Mouse (Mus musculus): ENCODE measurements around the gene Olfr572.

The Olfr572 gene

DNA sequence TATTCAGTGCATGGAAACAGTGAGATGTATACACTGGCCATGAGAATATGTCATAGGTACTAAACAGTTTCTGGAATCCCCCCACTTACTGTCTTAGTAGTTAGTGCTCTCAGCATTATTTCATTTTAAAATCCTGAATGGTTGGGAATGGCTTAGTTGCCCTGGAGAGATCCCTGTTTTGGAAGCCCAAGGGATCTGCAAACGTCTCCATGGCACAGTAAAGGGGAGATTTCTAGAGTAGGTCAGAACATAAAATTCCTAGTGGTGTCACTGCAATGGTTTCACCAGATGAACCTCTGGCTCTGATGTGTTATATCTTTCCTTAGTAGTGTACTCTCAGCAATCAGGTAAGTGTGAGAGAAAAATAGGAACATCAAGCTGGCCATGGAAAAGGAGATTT is at the start of gene Olfr572:
Gene Olfr572, plus strand, starts transcription at position 301 of the 400 bp plus-strand sequence.
- no peak for DNase-seq

DNA sequence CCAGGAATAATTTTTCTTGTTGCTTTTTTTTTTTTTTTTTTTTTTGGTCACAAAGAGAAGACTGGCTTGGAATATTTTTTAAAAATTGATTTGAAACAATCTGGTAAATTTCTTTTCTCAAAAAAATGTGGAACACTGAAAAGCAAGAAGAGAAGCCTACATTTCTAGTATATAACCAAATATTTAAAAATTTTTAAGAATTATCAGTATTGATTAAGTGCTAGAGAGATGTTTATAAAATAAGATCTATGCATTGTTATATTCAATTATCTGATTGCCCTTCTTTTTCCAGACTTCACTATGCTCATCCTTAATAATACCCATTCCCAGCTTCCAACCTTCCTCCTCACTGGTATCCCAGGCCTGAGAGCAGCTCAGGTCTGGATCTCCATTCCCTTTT is 47.4 kb upstream of the Olfr572 start, which contains the start of gene Olfr568:
Gene Olfr568, plus strand, starts transcription at position 301 of the 400 bp plus-strand sequence.
- DNase-seq, result no peak

DNA sequence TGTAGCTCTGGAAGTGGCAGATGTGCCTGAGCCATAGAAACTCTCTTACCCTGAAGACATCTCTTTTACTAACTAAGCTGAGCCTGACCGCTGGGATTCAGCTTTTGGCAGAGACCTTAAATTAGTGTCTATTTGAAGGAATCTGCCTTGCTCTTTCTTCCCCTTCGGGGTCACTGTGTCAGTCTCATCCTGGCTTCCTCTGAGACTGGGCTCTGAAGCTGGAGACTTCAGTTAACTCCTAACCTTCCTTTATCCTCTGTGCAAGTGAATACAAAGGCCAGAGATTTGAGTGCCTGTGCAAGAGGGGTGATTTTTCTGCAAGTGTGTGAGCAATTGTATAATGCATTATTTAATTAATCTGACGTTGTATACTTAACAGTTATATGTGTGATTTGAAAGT is 33.4 kb upstream of the Olfr572 start, which contains the start of gene Olfr569:
Gene Olfr569, minus strand, starts transcription at position 101 of the 400 bp plus-strand sequence.
- DNase-seq, result no peak

DNA sequence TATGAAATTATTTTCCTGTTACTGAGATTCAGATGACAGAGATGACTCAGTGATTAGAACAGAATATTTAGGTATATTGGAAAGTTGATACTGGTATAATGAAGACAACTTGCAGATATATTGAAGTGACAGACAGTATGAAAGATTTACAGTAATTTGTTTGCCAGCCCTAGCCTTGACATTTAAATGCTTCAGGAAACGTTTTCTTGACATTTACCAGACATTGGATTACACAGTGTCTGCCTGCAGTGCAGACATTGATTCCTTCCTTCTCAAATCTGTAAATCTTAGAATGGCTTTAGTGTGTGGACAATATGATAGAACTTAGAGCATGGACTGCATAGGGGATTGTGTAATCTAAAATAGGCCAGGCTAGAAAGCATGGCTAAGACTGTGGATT is 8.9 kb upstream of the Olfr572 start:
- no peak for DNase-seq

DNA sequence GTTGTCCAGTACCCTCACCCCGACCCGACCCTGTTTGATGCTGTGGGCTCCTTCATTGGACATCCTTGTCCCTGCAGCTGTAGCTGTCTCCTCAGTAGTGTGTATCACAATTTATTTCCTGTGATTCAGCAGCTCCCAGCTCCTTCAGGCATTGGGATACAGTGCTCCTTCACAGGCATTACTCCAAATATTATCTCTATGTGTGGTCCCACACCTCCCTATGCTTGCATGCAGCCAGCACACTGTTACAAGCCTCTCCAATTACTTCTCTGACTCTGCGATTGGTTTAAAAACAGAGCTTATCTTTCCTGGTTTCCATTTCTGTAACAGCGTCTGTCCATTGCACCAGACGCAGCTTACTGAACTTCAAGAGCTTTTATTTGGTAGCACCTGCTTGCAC is 7.8 kb upstream of the Olfr572 start:
- DNase-seq, result no peak

DNA sequence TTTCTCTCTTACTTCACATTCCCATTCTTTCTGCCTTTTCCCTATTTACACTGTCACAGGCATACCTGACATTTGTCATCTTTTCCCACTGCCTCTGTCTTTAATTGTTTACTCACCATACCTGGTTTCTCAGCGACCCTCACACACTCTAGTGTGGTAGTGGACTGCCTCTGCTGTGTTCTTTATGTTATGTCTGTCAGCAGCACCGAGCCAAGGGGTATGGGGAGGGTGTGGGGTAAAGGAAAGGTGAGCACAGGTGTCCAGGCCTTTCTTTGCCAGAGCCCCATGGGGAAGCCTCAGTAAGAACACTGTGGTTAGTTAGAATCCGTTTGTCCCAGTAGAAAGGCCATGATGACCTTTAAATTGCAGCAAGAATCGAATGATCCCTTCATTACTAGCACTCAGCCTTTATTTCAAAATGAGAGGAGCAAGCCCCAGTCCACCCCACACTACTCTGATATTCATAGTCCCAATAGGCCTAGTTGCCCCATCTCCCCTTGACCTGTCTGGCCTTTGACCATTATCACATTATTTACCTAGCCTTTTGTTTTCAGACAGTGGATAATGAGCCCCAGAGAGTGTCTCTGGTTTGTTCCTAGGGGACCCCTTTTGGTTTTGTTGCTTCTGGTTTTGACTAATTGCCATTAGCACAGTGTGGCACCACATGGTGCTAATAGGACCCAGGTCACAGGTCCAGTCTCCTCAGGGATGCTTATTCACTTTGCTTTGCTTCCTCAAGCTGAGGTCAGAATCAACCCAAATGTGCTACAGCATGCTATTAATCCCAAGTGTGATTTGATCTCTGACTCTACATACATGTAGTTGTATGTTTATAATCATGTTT is 7.0 kb upstream of the Olfr572 start, which contains the start of gene Olfr571:
Gene Olfr571, minus strand, starts transcription at position 505 of the 844 bp plus-strand sequence.
- no peak for DNase-seq

DNA sequence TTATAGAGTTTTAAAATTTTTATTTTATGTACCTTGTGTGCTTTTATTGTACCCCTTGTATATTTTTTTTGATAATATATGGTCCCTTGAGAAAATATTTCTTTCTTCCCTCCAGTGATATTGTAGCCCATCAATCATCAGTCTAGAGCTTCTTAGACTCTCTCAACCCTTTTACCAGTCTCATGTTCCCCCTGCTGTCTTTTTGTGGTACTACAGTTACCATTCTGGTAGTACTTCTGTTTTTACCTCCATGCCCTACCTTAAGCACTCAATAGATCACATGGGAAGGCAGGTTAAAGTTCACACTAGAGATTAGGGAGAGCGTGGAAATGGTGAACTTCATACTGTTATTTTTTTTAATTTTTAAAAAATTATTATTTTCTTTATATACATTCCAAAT is 4.6 kb upstream of the Olfr572 start:
- peak; percentile 31 for DNase-seq

DNA sequence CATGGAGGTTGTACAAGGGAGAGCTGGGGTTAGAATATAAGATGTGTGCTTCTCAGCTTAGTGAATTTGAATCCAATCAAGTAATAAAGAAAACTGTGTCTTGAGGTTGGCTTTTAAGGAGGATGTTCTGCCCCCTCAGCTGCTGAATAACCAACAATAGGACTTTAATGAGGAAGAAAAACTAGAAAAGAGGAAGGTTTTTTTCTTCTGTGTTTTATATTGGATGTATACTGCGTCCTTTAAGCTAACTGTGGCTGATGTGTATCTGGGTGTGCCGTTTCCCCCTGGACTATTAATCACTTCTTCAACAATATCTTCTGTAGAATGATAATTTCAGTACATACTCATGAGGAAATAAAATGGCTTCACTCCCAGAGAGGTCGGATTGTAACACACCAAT is 2.9 kb downstream of the Olfr572 start:
- no peak for DNase-seq

DNA sequence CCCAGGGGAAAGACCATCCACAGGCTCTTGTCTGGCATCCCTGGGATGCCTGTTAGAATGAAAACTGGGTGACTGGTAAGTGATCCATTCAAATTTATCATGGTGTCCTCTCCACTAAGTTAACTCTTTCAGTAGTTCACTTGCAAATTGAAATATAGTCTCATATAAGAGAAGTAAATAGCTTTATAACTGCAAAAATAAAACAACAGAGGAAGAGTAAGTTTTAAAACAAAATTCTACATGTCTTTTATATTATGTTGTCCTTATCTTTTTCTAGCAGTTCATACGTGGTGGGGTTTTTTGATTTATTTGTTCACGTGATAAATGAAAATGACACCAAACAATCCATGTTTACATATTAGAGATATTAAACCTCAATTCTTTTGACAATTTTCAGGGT is 18.3 kb downstream of the Olfr572 start, which contains the start of gene Olfr573-ps1:
Gene Olfr573-ps1, minus strand, starts transcription at position 101 of the 400 bp plus-strand sequence.
- DNase-seq, result no peak

DNA sequence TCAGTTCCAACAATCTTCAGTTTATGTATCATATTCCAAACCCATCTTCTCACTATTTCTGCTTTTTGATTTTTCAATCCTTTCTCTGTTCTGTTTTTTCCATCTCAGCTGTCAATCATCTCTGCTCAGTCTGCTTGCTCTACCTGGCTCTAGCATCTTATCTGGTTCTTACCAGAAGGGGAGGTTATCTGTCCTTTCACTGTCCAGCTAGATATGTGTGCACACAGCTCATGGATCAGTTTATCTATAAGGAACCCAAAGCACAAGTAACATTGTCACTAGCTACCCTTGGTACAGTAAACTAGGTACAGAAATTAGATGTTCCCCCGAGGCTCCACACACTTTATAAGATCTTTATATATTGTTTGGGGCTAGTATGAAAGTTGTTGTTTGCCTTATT is 19.2 kb downstream of the Olfr572 start:
- no peak for DNase-seq

DNA sequence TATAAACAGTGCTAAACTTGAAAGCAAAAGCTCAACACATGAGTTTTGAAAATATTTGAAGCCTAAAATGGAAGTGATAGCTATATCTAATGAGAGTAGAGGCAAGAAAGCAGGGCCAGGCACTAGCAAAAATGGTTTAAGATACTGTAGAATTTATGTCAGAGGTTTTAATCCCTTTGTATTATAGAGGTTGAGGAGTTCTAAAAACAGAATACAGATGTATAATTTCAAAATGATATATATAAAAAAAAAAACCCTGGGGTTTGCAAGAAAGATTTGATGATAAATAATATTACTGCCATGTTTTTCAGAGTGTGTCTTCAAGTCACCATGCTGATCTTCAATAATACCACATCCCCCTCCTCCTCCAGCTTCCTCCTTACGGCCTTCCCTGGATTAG is 24.0 kb downstream of the Olfr572 start, which contains the start of gene Olfr574:
Gene Olfr574, plus strand, starts transcription at position 301 of the 400 bp plus-strand sequence.
- DNase-seq, result no peak

DNA sequence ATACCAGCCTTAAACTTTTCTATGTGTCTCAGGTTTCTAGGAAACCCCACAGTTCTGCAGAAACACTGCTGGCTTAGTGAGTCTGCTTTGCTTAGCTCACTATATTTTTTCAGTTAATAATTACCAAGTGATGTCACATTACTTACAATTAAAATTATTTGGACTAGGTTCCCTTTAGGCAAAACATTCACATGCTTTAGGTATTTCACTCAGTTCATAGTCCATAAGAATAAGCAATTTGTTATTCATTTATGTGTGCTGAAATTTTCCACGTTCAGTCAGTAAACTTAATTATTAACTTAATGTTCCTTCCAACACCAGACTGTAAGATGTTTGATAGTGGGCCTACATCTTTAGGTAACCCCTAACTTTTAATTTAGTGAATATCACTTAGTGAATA is 26.5 kb downstream of the Olfr572 start:
- no peak for DNase-seq

DNA sequence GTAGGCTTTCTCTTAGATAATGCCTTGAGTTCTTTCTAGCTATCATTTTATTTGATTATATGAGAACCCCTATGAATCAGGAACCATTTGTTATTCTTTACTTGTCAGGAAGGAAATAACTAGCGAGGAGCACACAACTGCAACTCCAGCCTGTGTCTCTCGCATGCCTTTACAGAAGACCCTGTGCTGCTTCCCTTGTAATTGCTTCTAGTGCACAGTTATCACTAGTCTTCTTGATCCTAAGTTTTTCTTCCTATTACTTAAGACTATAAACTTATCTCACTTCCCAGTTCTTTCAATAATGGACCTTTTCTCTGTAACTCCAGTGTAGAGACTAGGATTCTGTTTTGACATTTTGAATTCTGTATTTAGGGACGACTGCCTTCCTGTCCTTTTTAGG is 33.9 kb downstream of the Olfr572 start:
- no peak for DNase-seq

DNA sequence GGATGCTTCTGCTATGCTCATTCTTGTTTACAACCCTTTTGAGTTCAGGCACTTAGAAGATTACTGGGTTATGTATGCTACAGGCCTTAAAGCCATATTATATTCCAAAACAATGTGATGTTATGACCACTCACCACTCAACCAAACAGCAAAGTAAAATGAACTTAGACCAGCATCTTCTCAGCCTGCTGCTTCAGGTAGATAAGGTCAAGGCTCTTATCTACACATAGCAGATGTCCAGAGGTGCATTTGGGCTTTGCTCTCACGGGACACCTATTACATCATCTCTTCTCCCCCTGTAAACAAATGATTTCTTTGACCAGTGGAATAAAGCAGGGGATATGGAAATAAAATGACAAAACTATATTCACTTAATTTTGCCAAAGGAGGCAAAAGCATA is 34.4 kb downstream of the Olfr572 start, which contains the start of gene Olfr575:
Gene Olfr575, minus strand, starts transcription at position 183 of the 400 bp plus-strand sequence.
- DNase-seq, result no peak

DNA sequence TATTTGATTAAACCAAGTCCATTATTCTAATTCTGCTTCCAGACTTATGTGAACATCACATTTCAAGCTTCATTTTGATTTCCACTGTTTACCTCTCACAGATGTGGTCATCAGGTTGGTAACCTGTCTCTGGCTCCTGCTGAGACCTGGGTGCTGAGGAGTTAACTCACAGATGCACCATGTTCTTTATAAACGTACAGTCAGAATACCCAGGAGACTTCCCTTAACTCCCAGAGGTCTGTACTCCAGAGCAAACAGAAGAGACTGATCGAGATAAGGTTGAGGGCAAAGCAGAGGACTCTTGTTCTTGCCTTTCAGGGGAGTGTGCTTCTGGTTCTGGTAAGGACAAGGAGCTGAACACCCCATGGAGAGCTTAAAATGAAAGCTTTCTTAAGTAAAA is 38.2 kb downstream of the Olfr572 start, which contains the start of gene Olfr576:
Gene Olfr576, plus strand, starts transcription at position 301 of the 400 bp plus-strand sequence.
- DNase-seq, result no peak

DNA sequence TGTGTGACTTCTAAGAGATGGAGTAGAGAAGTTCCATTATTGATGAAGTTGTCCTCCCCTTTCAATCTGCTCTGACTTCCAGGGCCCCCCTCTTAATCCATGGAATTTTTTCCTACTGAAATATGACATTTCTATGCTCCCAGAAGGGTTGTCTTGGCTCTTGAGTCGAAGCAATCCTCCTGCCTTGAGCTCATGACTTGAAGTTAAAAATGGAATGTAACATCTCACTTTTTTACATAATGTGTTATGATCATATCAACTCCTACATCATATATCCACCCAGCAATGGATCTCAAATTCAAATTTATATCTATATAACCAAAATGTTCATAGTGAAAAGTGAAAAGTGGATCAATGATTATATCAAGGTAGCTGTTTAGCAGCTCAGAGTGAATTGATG is 50.2 kb downstream of the Olfr572 start:
- no peak for DNase-seq

DNA sequence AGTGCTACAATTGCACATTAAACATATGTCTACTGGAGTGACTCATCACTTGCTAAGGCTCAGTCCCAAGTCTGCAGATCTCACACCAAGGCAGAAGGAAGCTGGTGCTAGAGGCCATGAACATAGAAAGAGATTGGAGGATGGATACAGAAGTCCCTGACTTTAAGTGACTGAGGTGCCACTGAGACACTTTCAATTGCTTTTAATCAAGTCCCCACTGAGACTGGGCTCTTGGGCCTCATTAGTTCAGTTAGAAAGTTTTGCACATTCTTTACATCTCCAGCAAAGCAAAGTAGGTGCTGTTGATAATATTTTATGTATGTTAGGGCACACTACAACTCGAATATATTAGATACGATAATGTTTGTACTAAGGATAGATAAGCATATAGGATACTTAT is 51.6 kb downstream of the Olfr572 start, which contains the start of gene Olfr577:
Gene Olfr577, minus strand, starts transcription at position 101 of the 400 bp plus-strand sequence.
- no peak for DNase-seq
